In genomic region chr13:67452021-67452309, GRCm38 (mm10) we compare ENCODE assay signal across 8 mouse cellular contexts. TPM values are rescaled to one million over a fixed set of nuclear protein-coding genes. Genes with fewer than 3 reads are reported as not detected.
DNase-seq lines count a peak whose midpoint lies in the region; ATAC-seq lines count a peak whose summit lies in the region.

No protein-coding gene starts in this region.

- peak overlapping the region; percentile 79 for H3K4me2 ChIP-seq in kidney, embryonic 15.5 days
- H3K4me2 ChIP-seq in hindbrain, embryonic 12.5 days (replicated peaks): peak overlapping the region; percentile 77

- 0 out of 2 replicates have a peak, but pooled peaks cover 6% of the 10 kb centered on the region for H3K4me1 ChIP-seq in kidney, embryonic 15.5 days
- H3K4me1 ChIP-seq in hindbrain, embryonic 12.5 days: no peaks in the 10 kb centered on the region

- no peak for DNase-seq in kidney, adult 11 months
- peak; percentile 6 for DNase-seq in lung, postnatal 10 days
- no peak for DNase-seq in embryo, embryonic 11 days
- no peak for DNase-seq in right cerebral cortex, adult 2 months (ENCODE audit: low spot score in 2 of 2)
- DNase-seq in urinary bladder, adult 2 months (ENCODE audit: low spot score): no peak

- 8% methylated on average over 3 of the region's 3 CpGs for WGBS in kidney, embryonic 15.5 days
- WGBS in hindbrain, embryonic 12.5 days: 5% methylated on average over 3 of the region's 3 CpGs

- peak overlapping the region; percentile 59 for H3K9ac ChIP-seq in kidney, embryonic 15.5 days
- H3K9ac ChIP-seq in hindbrain, embryonic 12.5 days: peak overlapping the region; percentile 60; the same call in 1 of the 2 replicates

- H3K27ac ChIP-seq in kidney, embryonic 15.5 days: peak overlapping the region; percentile 66
- no peak overlapping the region for H3K27ac ChIP-seq in hindbrain, embryonic 12.5 days

- no peaks in the 10 kb centered on the region for H3K9me3 ChIP-seq in kidney, embryonic 15.5 days (replicated peaks)
- H3K9me3 ChIP-seq in hindbrain, embryonic 12.5 days (replicated peaks): no peaks in the 10 kb centered on the region

- peak overlapping the region; percentile 65 for H3K4me3 ChIP-seq in kidney, embryonic 15.5 days (replicated peaks)
- peak overlapping the region; percentile 53 for H3K4me3 ChIP-seq in hindbrain, embryonic 12.5 days

- H3K27me3 ChIP-seq in kidney, embryonic 15.5 days: no peaks in the 10 kb centered on the region
- H3K27me3 ChIP-seq in hindbrain, embryonic 12.5 days: no peaks in the 10 kb centered on the region

- ATAC-seq in kidney, embryonic 15.5 days (replicated peaks; ENCODE audit: low FRiP score): peak; percentile 65
- 0 out of 2 replicates have a peak, but pooled peaks have one; percentile 5 for ATAC-seq in common myeloid progenitor, adult 5-6 weeks (replicated peaks; ENCODE audit: low read depth, poor library complexity, severe bottlenecking)
- no peak for ATAC-seq in hindbrain, embryonic 12.5 days (ENCODE audit: low FRiP score)

- H3K36me3 ChIP-seq in kidney, embryonic 15.5 days: peaks cover 13% of the 10 kb centered on the region
- no peaks in the 10 kb centered on the region for H3K36me3 ChIP-seq in hindbrain, embryonic 12.5 days

RNA-seq across cellular contexts. Expression of gene Zfp874a, which starts 0.5 kb away (rescaled TPM):
- 8.9 and 9.9 TPM in 2 replicates for polyA plus RNA-seq in kidney, embryonic 15.5 days (2015; fragmentation: Nextera tagmentation; extraction: Ambion mirVana)
- total RNA-seq in common myeloid progenitor, adult 5-6 weeks (2017): 13.8 and 14.0 TPM in 2 replicates
- polyA plus RNA-seq in hindbrain, embryonic 12.5 days (2016; fragmentation: Nextera tagmentation; extraction: Ambion mirVana): 7.1 and 8.3 TPM in 2 replicates
- polyA plus RNA-seq in urinary bladder, adult 2 months (2012; rRNA removed): 7.0 TPM in 2 replicates

RNA-seq across cellular contexts. Expression of gene Zfp459, which starts 30.7 kb away (rescaled TPM):
- 1.0 and 1.1 TPM in 2 replicates for polyA plus RNA-seq in kidney, embryonic 15.5 days (2015; fragmentation: Nextera tagmentation; extraction: Ambion mirVana)
- total RNA-seq in common myeloid progenitor, adult 5-6 weeks (2017): 1.2 and 6.1 TPM in 2 replicates
- 1.0 and 1.3 TPM in 2 replicates for polyA plus RNA-seq in hindbrain, embryonic 12.5 days (2016; fragmentation: Nextera tagmentation; extraction: Ambion mirVana)
- 2.5 and 2.6 TPM in 2 replicates for polyA plus RNA-seq in urinary bladder, adult 2 months (2012; rRNA removed)

RNA-seq across cellular contexts. Expression of gene Zfp874b, which starts 32.1 kb away (rescaled TPM):
- 2.4 and 2.8 TPM in 2 replicates for polyA plus RNA-seq in kidney, embryonic 15.5 days (2015; fragmentation: Nextera tagmentation; extraction: Ambion mirVana)
- 10.3 and 15.4 TPM in 2 replicates for total RNA-seq in common myeloid progenitor, adult 5-6 weeks (2017)
- polyA plus RNA-seq in hindbrain, embryonic 12.5 days (2016; fragmentation: Nextera tagmentation; extraction: Ambion mirVana): 2.1 and 2.2 TPM in 2 replicates
- 7.3 and 8.7 TPM in 2 replicates for polyA plus RNA-seq in urinary bladder, adult 2 months (2012; rRNA removed)

RNA-seq across cellular contexts. Expression of gene Zfp58, which starts 48.4 kb away (rescaled TPM):
- polyA plus RNA-seq in kidney, embryonic 15.5 days (2015; fragmentation: Nextera tagmentation; extraction: Ambion mirVana): 15.7 and 16.1 TPM in 2 replicates
- total RNA-seq in common myeloid progenitor, adult 5-6 weeks (2017): 7.9 and 8.4 TPM in 2 replicates
- 17.8 and 18.0 TPM in 2 replicates for polyA plus RNA-seq in hindbrain, embryonic 12.5 days (2016; fragmentation: Nextera tagmentation; extraction: Ambion mirVana)
- 6.5 and 6.9 TPM in 2 replicates for polyA plus RNA-seq in urinary bladder, adult 2 months (2012; rRNA removed)

RNA-seq across cellular contexts. Expression of gene Zfp429, which starts 52.3 kb away (rescaled TPM):
- polyA plus RNA-seq in kidney, embryonic 15.5 days (2015; fragmentation: Nextera tagmentation; extraction: Ambion mirVana): 5.6 and 6.7 TPM in 2 replicates
- total RNA-seq in common myeloid progenitor, adult 5-6 weeks (2017): 5.3 and 6.3 TPM in 2 replicates
- polyA plus RNA-seq in hindbrain, embryonic 12.5 days (2016; fragmentation: Nextera tagmentation; extraction: Ambion mirVana): 4.6 and 4.9 TPM in 2 replicates
- polyA plus RNA-seq in urinary bladder, adult 2 months (2012; rRNA removed): 7.6 and 8.3 TPM in 2 replicates
